Mouse (Mus musculus): ENCODE results near the gene Olfr954. TPM values are rescaled to one million over a fixed set of nuclear protein-coding genes. Genes with fewer than 3 reads are reported as not detected.

Gene Olfr954
- polyA plus RNA-seq (2015; fragmentation: Nextera tagmentation; extraction: Ambion mirVana) = not detected in 2 replicates

- Histone ChIP-seq H3K9ac (ENCODE audit: low read depth, low read length) (no peak within 1 kb of the TSS), H3K27me3 (ENCODE audit: control insufficient read depth, insufficient read depth, low read depth, low read length) (no peaks in the 10 kb centered on the region), H3K4me1 (ENCODE audit: control insufficient read depth, insufficient read depth, low read length) (no peaks in the 10 kb centered on the region), H3K4me3 (ENCODE audit: low read depth, low read length) (no peak within 1 kb of the TSS), H3K4me2 (ENCODE audit: low read length) (no peak within 1 kb of the TSS), H3K36me3 (ENCODE audit: control insufficient read depth, insufficient read depth, low read length) (no peaks in the 10 kb centered on the region), H3K9me3 (replicated peaks; ENCODE audit: control insufficient read depth, low read length, poor library complexity, severe bottlenecking) (no peaks in the 10 kb centered on the region), H3K27ac (ENCODE audit: low read length) (no peak within 1 kb of the TSS)
- WGBS = 90% methylated on average over 6 of the region's 6 CpGs
- no peak for ATAC-seq
These were observed at the start of gene Olfr954 for GRCm38 (mm10) chr9:39456401-39456800. TSS of gene Olfr954 (plus strand) at chr9:39456701.

DNA sequence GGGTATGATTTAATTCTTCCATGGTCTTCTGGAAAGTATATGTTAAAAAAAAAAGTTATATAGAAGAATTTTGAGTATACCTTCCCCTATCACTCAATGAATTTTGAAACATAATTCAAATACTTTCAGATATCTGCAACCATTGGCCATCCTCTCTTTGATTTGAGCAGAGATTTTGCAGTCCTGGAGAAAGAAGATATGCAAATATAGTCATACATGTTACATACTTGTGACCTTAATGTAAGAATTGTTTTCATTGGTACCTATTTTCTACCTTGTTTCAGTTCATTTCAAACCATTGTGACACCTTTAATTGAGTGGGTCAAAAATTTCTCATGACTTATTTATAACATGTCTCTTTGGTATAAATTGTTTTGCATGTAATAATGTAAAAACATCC lies 29.5 kb upstream of the Olfr954 start, which contains the start of gene Olfr952:
TSS of gene Olfr952 (minus strand) at position 101 of the 400 bp plus-strand sequence.
- no peak within 1 kb of the TSS for H3K4me2 ChIP-seq (ENCODE audit: low read length)
- no peak within 1 kb of the TSS for H3K27ac ChIP-seq (ENCODE audit: low read length)
- H3K9ac ChIP-seq (ENCODE audit: low read depth, low read length) = no peak within 1 kb of the TSS
- no peaks in the 10 kb centered on the region for H3K9me3 ChIP-seq (replicated peaks; ENCODE audit: control insufficient read depth, low read length, poor library complexity, severe bottlenecking)
- H3K27me3 ChIP-seq (ENCODE audit: control insufficient read depth, insufficient read depth, low read depth, low read length) = no peaks in the 10 kb centered on the region
- H3K4me3 ChIP-seq (ENCODE audit: low read depth, low read length) = no peak within 1 kb of the TSS
- no peaks in the 10 kb centered on the region for H3K36me3 ChIP-seq (ENCODE audit: control insufficient read depth, insufficient read depth, low read length)
- H3K4me1 ChIP-seq (ENCODE audit: control insufficient read depth, insufficient read depth, low read length) = no peaks in the 10 kb centered on the region
- ATAC-seq = no peak

GRCm38 (mm10) chr9:39471844-39472243 lies 15.3 kb downstream of the Olfr954 start, which contains the start of gene Olfr955:
TSS of gene Olfr955 (minus strand) at chr9:39471944.
- H3K9ac ChIP-seq (ENCODE audit: low read depth, low read length) = no peak within 1 kb of the TSS
- H3K36me3 ChIP-seq (ENCODE audit: control insufficient read depth, insufficient read depth, low read length) = no peaks in the 10 kb centered on the region
- ATAC-seq = no peak
- H3K4me1 ChIP-seq (ENCODE audit: control insufficient read depth, insufficient read depth, low read length) = no peaks in the 10 kb centered on the region
- WGBS = 51% methylated on average over 1 of the region's 1 CpGs
- H3K4me3 ChIP-seq (ENCODE audit: low read depth, low read length) = no peak within 1 kb of the TSS
- H3K27me3 ChIP-seq (ENCODE audit: control insufficient read depth, insufficient read depth, low read depth, low read length) = no peaks in the 10 kb centered on the region
- H3K4me2 ChIP-seq (ENCODE audit: low read length) = no peak within 1 kb of the TSS
- H3K27ac ChIP-seq (ENCODE audit: low read length) = no peak within 1 kb of the TSS
- H3K9me3 ChIP-seq (replicated peaks; ENCODE audit: control insufficient read depth, low read length, poor library complexity, severe bottlenecking) = no peaks in the 10 kb centered on the region

GRCm38 (mm10) chr9:39493895-39494294 lies 37.4 kb downstream of the Olfr954 start, which contains the start of gene Olfr44:
TSS of gene Olfr44 (minus strand) at chr9:39493995.
- H3K9ac ChIP-seq (ENCODE audit: low read depth, low read length) = no peak within 1 kb of the TSS
- H3K4me2 ChIP-seq (ENCODE audit: low read length) = no peak within 1 kb of the TSS
- no peaks in the 10 kb centered on the region for H3K27me3 ChIP-seq (ENCODE audit: control insufficient read depth, insufficient read depth, low read depth, low read length)
- no peaks in the 10 kb centered on the region; the same call in 1 of the 2 replicates for H3K9me3 ChIP-seq (replicated peaks; ENCODE audit: control insufficient read depth, low read length, poor library complexity, severe bottlenecking)
- no peak within 1 kb of the TSS for H3K27ac ChIP-seq (ENCODE audit: low read length)
- no peaks in the 10 kb centered on the region for H3K4me1 ChIP-seq (ENCODE audit: control insufficient read depth, insufficient read depth, low read length)
- no peak within 1 kb of the TSS for H3K4me3 ChIP-seq (ENCODE audit: low read depth, low read length)
- no peaks in the 10 kb centered on the region for H3K36me3 ChIP-seq (ENCODE audit: control insufficient read depth, insufficient read depth, low read length)
- no peak for ATAC-seq
- WGBS = 90% methylated on average over 2 of the region's 2 CpGs

DNA sequence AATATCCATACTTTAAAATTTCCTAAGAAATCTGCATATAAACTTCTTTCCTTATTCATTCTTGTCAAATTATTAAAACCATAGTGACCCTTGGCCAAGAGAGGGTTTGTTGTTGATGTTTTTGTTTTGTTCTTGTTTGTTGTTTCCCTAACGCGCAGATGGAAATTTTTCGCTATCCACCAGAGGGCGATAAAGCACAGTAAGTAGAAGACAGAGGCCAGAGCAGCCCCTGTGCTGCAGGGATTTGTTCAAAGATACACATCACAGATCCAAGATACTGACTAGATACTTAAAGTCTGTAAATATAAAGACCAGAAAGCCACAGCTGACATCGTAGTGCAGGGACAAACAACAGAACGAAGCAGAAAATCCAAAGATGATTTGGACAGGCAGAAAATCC lies 52.5 kb downstream of the Olfr954 start:
- no peak overlapping the region for H3K9ac ChIP-seq (ENCODE audit: low read depth, low read length)
- H3K4me1 ChIP-seq (ENCODE audit: control insufficient read depth, insufficient read depth, low read length) = peaks cover 4% of the 10 kb centered on the region
- no peaks in the 10 kb centered on the region for H3K36me3 ChIP-seq (ENCODE audit: control insufficient read depth, insufficient read depth, low read length)
- no peak overlapping the region for H3K4me3 ChIP-seq (ENCODE audit: low read depth, low read length)
- H3K27me3 ChIP-seq (ENCODE audit: control insufficient read depth, insufficient read depth, low read depth, low read length) = no peaks in the 10 kb centered on the region
- H3K4me2 ChIP-seq (ENCODE audit: low read length) = no peak overlapping the region
- no peak overlapping the region for H3K27ac ChIP-seq (ENCODE audit: low read length)
- no peaks in the 10 kb centered on the region for H3K9me3 ChIP-seq (replicated peaks; ENCODE audit: control insufficient read depth, low read length, poor library complexity, severe bottlenecking)
- ATAC-seq = peak; percentile 93
- WGBS = 7% methylated on average over 6 of the region's 6 CpGs

GRCm38 (mm10) chr9:39509412-39509811 lies 52.9 kb downstream of the Olfr954 start:
- H3K36me3 ChIP-seq (ENCODE audit: control insufficient read depth, insufficient read depth, low read length) = no peaks in the 10 kb centered on the region
- 84% methylated on average over 9 of the region's 9 CpGs for WGBS
- H3K9ac ChIP-seq (ENCODE audit: low read depth, low read length) = no peak overlapping the region
- H3K27ac ChIP-seq (ENCODE audit: low read length) = 0 out of 2 replicates have a peak overlapping the region, but pooled peaks have one; percentile 10
- H3K4me3 ChIP-seq (ENCODE audit: low read depth, low read length) = no peak overlapping the region
- H3K27me3 ChIP-seq (ENCODE audit: control insufficient read depth, insufficient read depth, low read depth, low read length) = no peaks in the 10 kb centered on the region
- no peak overlapping the region for H3K4me2 ChIP-seq (ENCODE audit: low read length)
- ATAC-seq = peak; percentile 51; the same call in 1 of the 2 replicates
- peaks cover 4% of the 10 kb centered on the region for H3K4me1 ChIP-seq (ENCODE audit: control insufficient read depth, insufficient read depth, low read length)
- H3K9me3 ChIP-seq (replicated peaks; ENCODE audit: control insufficient read depth, low read length, poor library complexity, severe bottlenecking) = no peaks in the 10 kb centered on the region

Other genes with a start within 250 kb of the Olfr954 start
- gene Olfr1537, start 206.7 kb upstream of the Olfr954 start, polyA plus RNA-seq (2015; fragmentation: Nextera tagmentation; extraction: Ambion mirVana) = not detected in 2 replicates
- not detected in 2 replicates for gene Olfr945, start 179.9 kb upstream of the Olfr954 start, polyA plus RNA-seq (2015; fragmentation: Nextera tagmentation; extraction: Ambion mirVana)
- not detected in 2 replicates for gene Olfr948, start 130.7 kb upstream of the Olfr954 start, polyA plus RNA-seq (2015; fragmentation: Nextera tagmentation; extraction: Ambion mirVana)
- not detected in 2 replicates for gene Olfr951, start 69.3 kb upstream of the Olfr954 start, polyA plus RNA-seq (2015; fragmentation: Nextera tagmentation; extraction: Ambion mirVana)
- not detected in 2 replicates for gene Olfr952, start 29.6 kb upstream of the Olfr954 start, polyA plus RNA-seq (2015; fragmentation: Nextera tagmentation; extraction: Ambion mirVana)
- gene Olfr955, start 15.2 kb downstream of the Olfr954 start, polyA plus RNA-seq (2015; fragmentation: Nextera tagmentation; extraction: Ambion mirVana) = not detected in 2 replicates
- not detected in 2 replicates for gene Olfr44, start 37.3 kb downstream of the Olfr954 start, polyA plus RNA-seq (2015; fragmentation: Nextera tagmentation; extraction: Ambion mirVana)
- not detected in 2 replicates for gene Olfr957, start 59.1 kb downstream of the Olfr954 start, polyA plus RNA-seq (2015; fragmentation: Nextera tagmentation; extraction: Ambion mirVana)
- gene Olfr958, start 97.4 kb downstream of the Olfr954 start, polyA plus RNA-seq (2015; fragmentation: Nextera tagmentation; extraction: Ambion mirVana) = not detected in 2 replicates
- gene Olfr959, start 118.9 kb downstream of the Olfr954 start, polyA plus RNA-seq (2015; fragmentation: Nextera tagmentation; extraction: Ambion mirVana) = not detected in 2 replicates
- gene AW551984, start 147.7 kb downstream of the Olfr954 start, polyA plus RNA-seq (2015; fragmentation: Nextera tagmentation; extraction: Ambion mirVana) = 215 and 253 TPM in 2 replicates
- gene Olfr148, start 154.0 kb downstream of the Olfr954 start, polyA plus RNA-seq (2015; fragmentation: Nextera tagmentation; extraction: Ambion mirVana) = not detected in 2 replicates
- gene Olfr960, start 164.7 kb downstream of the Olfr954 start, polyA plus RNA-seq (2015; fragmentation: Nextera tagmentation; extraction: Ambion mirVana) = not detected in 2 replicates
- not detected in 2 replicates for gene Olfr961, start 188.4 kb downstream of the Olfr954 start, polyA plus RNA-seq (2015; fragmentation: Nextera tagmentation; extraction: Ambion mirVana)
- gene Olfr963, start 210.5 kb downstream of the Olfr954 start, polyA plus RNA-seq (2015; fragmentation: Nextera tagmentation; extraction: Ambion mirVana) = not detected in 2 replicates

Measured in midbrain, embryonic 16.5 days (tissue).